Mouse (Mus musculus) left cerebral cortex, adult 8-10 months (tissue): ENCODE data around the gene Kprp. TPM values are rescaled to one million over a fixed set of nuclear protein-coding genes. Genes with fewer than 3 reads are reported as not detected.
A peak's percentile ranks its signal among the peaks of the same experiment; 100 is the strongest.
"Not testable (repeated sequence)": the region's sequence is repeated elsewhere in the genome, so short reads cannot be mapped to it uniquely, and the experiment has no call there.

Source experiments
- DNase-seq, 2 experiments: peaks; one replicate each; pipeline ENCODE4 v3.0.0; 2022; ENCODE audit warnings: low spot score in 2 of 2
- total RNA-seq, 4 experiments: library from RNA; stranded (reverse); gene quantifications; 2 replicates each; pipeline ENCODE4 v1.2.4; 2022

Kprp gene
- not detected for total RNA-seq

DNA sequence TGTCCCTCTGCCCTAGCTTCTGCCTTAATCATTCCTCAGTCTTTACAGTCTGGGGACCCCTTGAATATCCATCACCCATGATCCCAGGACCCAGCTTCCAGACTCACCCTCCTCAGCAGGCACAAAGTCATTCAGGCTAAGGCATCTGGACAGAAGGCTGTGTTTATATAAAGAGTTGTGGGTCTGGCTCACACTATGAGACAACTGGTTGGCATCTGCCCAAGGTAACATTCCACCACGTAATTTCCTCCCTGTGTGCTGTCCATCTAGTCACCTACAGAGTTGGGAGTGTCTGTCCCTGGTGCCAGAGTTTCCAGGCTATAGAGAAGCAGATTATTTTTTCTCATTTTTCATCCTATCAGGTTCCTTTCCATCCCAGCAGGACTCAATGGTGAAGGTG, at the start of gene Kprp:
Gene Kprp (minus strand): TSS at position 140 of the 400 bp plus-strand sequence.
- DNase-seq = no peak

DNA sequence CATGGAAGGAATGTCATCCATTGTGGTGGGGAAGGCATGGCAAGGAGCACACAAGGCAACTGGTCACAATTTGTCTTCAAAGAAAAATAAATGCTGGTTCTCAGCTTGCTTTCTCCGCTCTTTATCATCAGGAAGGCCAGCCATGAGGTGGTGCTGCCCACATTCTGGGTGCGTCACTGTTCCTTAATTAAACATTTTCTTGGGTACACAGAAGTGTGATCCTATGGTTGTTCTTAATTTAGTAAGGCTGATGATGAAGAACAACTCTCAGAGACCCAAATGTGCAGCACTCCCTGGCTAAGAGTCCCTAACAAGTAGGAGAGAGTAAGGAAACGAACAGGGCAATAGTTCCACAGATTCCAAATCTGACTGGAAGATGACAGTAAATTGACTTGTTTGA, 47.1 kb upstream of the Kprp start:
- DNase-seq = peak in 1 of 2 experiments; percentile 6

DNA sequence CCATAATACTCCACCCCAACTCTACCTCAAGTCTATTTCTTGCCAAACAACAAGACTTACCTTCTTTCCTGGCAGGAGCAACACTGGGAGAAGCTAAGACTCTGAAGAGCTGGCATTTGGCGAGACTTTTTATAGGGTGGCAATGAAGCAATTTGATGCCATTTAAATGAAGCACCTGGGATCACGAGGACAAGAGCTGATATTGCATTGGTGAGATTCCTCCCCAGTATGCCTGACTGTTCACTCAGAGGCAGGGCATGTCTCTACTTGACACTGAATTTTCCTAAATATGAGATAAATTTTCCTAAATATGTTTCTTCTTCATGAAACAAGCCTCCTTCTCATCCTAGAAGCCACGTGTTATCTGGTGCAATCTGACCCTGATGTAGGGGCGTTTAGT, 43.1 kb upstream of the Kprp start, which contains the start of gene 2310050C09Rik:
Gene 2310050C09Rik (minus strand): TSS at position 101 of the 400 bp plus-strand sequence.
- DNase-seq = no peak

DNA sequence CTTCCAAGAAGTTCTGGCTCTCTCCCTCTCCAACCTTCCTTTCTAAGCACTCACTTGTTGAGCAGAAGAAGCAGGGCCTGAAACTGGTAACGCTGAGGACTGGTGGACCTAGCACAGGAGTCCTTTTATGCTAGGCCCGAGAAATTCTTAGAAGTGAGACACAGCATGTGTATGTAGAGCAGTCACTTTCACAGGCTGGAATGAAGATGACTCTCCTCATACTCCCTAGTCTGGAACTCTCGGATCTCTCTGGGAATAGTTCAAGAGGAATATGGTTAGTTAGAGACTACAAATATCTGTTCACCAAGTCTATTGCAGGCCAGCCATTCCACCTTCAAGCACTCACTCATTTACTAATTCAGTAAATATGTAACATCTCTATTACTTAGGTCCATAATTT, 24.1 kb upstream of the Kprp start, which contains the start of gene Lce1l:
Gene Lce1l (minus strand): TSS at position 101 of the 400 bp plus-strand sequence.
- no peak for DNase-seq

DNA sequence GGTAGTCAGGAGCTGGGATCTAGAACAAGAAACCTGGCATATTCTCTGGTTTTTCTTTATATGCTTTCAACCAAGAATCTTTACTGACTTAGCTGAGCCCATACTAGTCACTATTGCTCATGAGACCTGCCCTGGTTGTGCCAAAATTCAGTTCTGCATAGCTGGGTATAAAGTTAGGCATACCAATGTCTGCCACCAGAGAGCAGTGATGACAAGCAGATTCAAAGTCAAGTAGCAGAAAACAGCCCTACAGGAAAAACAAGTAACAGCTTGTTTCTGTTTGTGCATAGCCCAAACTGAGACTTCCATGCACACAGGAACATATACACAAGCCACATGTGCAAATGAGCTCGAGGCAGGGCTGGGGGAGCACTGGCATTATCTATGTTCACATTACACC, 1.2 kb downstream of the Kprp start:
- DNase-seq = no peak

DNA sequence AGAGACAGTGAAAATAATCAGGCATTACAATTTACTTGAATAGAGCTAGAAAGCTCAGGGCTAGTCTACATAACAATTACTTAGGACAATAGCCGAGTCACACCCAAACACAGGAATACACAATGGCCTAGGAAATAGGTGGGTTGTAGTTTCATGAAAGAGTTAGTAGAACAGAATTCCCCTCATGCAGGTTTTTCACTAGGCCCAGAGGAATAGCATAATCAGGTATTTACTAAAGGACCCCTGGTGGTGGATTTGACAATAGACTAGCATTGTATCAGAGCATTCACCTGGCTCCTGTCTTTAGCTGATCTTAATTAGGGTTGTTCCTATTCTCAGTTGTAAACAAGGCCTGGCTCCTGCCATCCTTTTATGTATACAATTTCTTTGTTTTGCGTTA, 11.0 kb downstream of the Kprp start:
- not testable (repeated sequence) for DNase-seq

DNA sequence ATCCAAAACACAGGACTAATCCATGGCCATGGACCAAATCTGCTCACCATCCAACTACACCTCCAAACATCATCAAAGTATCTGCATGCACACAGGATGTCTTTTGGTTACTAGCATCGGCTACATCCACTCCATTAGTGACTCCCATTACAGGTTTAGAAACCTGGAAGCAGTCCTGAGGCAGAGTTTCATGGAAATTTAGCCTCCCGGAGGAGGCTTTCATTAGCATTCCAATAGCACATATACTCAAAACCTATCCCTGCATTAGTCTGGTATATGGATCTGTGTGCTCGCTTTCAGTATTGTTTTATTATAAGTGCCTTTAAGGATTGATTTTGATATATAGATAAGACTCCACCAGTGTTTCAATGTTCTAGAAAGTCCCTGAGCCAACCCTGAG, 11.5 kb downstream of the Kprp start:
- no peak for DNase-seq

DNA sequence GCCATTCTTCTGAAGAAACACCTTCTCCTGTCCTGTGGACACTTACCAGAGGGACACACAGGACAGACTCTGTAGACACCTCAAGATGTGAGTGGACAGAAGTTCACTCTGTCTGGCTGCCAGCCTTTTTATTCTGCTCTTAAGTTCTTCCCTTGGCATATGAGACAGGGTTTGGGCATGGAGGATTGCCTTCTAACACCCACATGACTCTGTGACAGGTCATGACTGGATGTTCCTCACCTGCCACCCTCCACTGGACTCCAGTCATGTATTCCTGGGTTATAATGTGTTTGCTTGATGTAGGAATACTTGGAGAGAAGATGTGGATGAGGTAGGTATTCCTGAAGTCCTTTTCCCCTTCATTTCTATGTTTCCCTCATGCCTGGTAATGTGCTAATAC, 19.3 kb downstream of the Kprp start, which contains the start of gene Lce1k:
Gene Lce1k (minus strand): TSS at position 101 of the 400 bp plus-strand sequence.
- DNase-seq = no peak

DNA sequence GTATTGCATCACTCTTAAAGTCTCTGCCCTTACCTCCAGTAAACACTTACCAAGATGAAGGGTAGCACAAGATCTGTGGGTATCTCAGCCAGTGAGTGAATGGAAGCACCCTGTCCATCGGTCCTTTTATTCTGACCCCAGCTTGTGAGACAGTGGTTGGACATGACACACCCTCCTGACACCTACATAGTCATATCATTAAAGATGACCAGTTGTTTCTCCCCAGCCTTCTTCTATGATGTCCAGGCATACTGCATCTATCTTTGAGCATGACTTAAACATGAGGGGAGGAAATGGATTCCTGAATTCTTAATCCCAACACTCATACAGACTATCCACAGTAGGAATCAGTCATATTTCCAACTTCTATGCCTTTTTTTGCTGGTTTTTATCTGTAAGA, 36.6 kb downstream of the Kprp start, which contains the start of gene Lce1j:
Gene Lce1j (minus strand): TSS at position 101 of the 400 bp plus-strand sequence.
- DNase-seq = no peak

DNA sequence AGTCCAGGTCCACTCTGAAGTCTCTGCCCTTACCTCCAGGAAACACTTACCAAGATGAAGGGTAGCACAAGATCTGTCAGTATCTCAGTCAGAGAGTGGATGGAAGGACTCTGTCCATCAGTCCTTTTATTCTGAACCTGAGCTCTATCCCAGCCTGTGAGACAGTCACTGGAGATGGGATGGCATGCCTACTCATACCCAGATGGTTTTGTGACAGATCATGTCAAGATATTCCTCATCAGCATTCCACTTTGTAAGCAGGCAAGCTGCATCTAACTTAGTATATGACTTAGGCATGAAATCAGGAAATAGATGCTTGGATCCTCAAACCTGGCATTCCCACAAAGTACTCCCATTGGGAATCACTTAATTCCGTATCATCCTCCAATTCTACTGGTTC, 48.2 kb downstream of the Kprp start, which contains the start of gene Lce1i:
Gene Lce1i (minus strand): TSS at position 101 of the 400 bp plus-strand sequence.
- DNase-seq = no peak

Other genes starting within 250 kb of the Kprp start
- not detected for gene Smcp, start 238.2 kb downstream of the Kprp start, total RNA-seq
- not detected for gene 2210017I01Rik, start 219.8 kb downstream of the Kprp start, total RNA-seq
- gene Lce6a, start 205.6 kb downstream of the Kprp start, total RNA-seq = not detected
- gene Lce1a1, start 178.9 kb downstream of the Kprp start, total RNA-seq = not detected
- not detected for gene Lce1b, start 170.3 kb downstream of the Kprp start, total RNA-seq
- not detected for gene Lce1a2, start 156.9 kb downstream of the Kprp start, total RNA-seq
- gene Lce1c, start 148.0 kb downstream of the Kprp start, total RNA-seq = not detected
- not detected for gene Lce1d, start 140.0 kb downstream of the Kprp start, total RNA-seq
- not detected for gene Lce1e, start 118.2 kb downstream of the Kprp start, total RNA-seq
- gene Lce1f, start 106.9 kb downstream of the Kprp start, total RNA-seq = not detected
- gene Gm38119, start 88.2 kb downstream of the Kprp start, total RNA-seq = not detected
- gene Lce1g, start 74.9 kb downstream of the Kprp start, total RNA-seq = not detected
- not detected for gene Lce1h, start 62.2 kb downstream of the Kprp start, total RNA-seq
- gene Lce1i, start 48.3 kb downstream of the Kprp start, total RNA-seq = not detected
- not detected for gene Lce1j, start 36.7 kb downstream of the Kprp start, total RNA-seq
- gene Lce1k, start 19.4 kb downstream of the Kprp start, total RNA-seq = not detected
- not detected for gene Lce1l, start 24.0 kb upstream of the Kprp start, total RNA-seq
- not detected for gene 2310050C09Rik, start 43.0 kb upstream of the Kprp start, total RNA-seq
- gene Lce3a, start 99.0 kb upstream of the Kprp start, total RNA-seq = not detected
- not detected for gene Lce3b, start 105.7 kb upstream of the Kprp start, total RNA-seq
- not detected for gene Lce3c, start 117.2 kb upstream of the Kprp start, total RNA-seq
- not detected for gene Lce3d, start 130.1 kb upstream of the Kprp start, total RNA-seq
- gene Lce3e, start 139.8 kb upstream of the Kprp start, total RNA-seq = not detected
- not detected for gene Lce3f, start 165.0 kb upstream of the Kprp start, total RNA-seq
- gene Crct1, start 188.4 kb upstream of the Kprp start, total RNA-seq = under 1 TPM in 1 of 4 experiments, not detected in 3; 0.82 TPM
- gene Lce1m, start 191.8 kb upstream of the Kprp start, total RNA-seq = under 1 TPM in 1 of 4 experiments, not detected in 3; 0.46 TPM
- not detected for gene Gm4858, start 241.6 kb upstream of the Kprp start, total RNA-seq